Mouse (Mus musculus) stomach, embryonic 15.5 days (tissue): ENCODE measurements at regions not wholly inside any gene's neighbourhood (a gene's known extent, or its start where the extent isn't known, plus 50 kb on each side); places are given as distances from the start of the nearest gene placed in this dataset.

Experiments used
- ATAC-seq: fragments of 200-750 bp; cut with Nextera tagmentation; 2 replicates; pipeline ENCODE4 v1.8.0; 2017; ENCODE audit warnings: low read depth, moderate number of reproducible peaks, moderate TSS enrichment; ENCODE audit not compliant: insufficient read depth, low FRiP score
- H3K27ac ChIP-seq: fragments of 300-500 bp; sonication (generic); 2 replicates; pipeline ENCODE4 v1.5.1; 2015; ENCODE audit warnings: mild to moderate bottlenecking, inconsistent platforms
- H3K27me3 ChIP-seq: fragments of 300-500 bp; sonication (generic); replicated peaks from 2 replicates; pipeline ENCODE4 v1.6.1; 2015; ENCODE audit warnings: inconsistent platforms
- H3K36me3 ChIP-seq: fragments of 300-500 bp; sonication (generic); 2 replicates; pipeline ENCODE4 v1.6.1; 2015; ENCODE audit warnings: inconsistent platforms
- H3K4me1 ChIP-seq: fragments of 300-500 bp; sonication (generic); 2 replicates; pipeline ENCODE4 v1.6.1; 2015; ENCODE audit warnings: inconsistent platforms
- H3K4me2 ChIP-seq: fragments of 300-500 bp; sonication (generic); 2 replicates; pipeline ENCODE4 v1.6.1; 2015; ENCODE audit warnings: mild to moderate bottlenecking, inconsistent platforms
- H3K4me3 ChIP-seq: fragments of 300-500 bp; sonication (generic); replicated peaks from 2 replicates; pipeline ENCODE4 v1.5.1; 2015; ENCODE audit warnings: inconsistent platforms
- H3K9ac ChIP-seq: fragments of 300-500 bp; sonication (generic); 2 replicates; pipeline ENCODE4 v1.6.1; 2015; ENCODE audit warnings: inconsistent platforms
- H3K9me3 ChIP-seq: fragments of 300-500 bp; sonication (generic); 2 replicates; pipeline ENCODE4 v1.6.1; 2016; ENCODE audit warnings: inconsistent platforms
- WGBS: fragments of 180-500 bp; shearing (Covaris S2); methylation state at CpG from one replicate; pipeline ENCODE4 v1.1.7; 2015; 5-methylcytosine and 5-hydroxymethylcytosine counted together

DNA sequence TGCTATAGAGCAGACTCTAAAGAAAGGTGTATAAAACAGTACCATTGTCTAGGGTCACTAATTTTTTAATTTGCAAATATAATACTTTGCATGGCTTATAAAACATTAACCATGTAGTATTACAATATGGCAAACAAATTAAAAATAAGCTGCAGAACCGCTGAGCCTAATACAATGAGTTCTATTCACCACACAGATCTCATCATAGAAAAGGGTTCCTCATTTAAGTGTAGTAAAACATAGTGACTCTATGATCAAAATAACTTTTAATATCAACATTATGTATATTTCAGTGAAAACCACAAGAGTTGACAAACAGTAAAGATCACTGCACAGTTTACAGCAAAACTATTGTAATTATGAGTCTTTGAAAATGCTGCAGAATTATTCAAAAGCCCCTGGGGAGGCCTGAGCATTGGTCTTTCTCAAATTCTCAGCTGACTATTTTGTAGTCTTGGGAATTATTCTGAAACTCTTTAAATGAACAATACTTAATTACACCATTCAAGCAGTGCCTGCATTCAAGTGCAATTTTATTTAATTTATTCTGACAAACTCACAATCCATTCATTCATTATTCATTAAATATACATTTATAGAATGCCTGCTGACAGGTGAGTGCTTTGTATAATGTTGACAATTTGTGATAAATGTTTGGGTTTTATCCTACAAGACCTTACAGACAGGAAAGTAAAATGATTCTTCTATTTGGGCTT is 60.3 kb downstream of the Pcdh20 start:
- WGBS: 91% methylated on average over 1 of the region's 1 CpGs
- Histone ChIP-seq H3K4me1 (no peaks in the 10 kb centered on the region), H3K36me3 (no peaks in the 10 kb centered on the region), H3K4me3 (no peak overlapping the region), H3K4me2 (no peak overlapping the region), H3K27ac (no peak overlapping the region), H3K9ac (no peak overlapping the region), H3K9me3 (no peaks in the 10 kb centered on the region), H3K27me3 (no peaks in the 10 kb centered on the region)
- ATAC-seq: no peak

DNA sequence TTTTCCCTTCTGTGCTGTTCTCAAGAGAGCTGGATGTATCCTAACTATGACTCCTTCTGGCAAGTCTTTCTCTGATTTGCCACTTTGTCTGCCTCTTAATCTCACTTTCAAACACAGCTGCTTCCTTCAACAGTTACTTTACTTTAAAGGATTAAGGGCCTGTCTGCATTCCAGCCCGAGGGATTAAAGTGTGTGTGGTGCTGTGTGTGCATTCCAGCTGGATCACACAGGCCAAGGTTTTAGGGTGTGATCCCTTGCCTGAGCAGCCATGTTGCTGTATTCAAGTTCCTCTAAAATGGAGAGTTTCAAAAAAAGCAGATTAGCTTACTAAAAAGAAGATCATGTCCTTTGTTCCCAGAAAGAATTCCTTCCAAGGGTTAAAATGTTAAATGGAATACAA is 71.9 kb downstream of the Pcdh20 start:
- H3K9me3 ChIP-seq: no peaks in the 10 kb centered on the region
- no peaks in the 10 kb centered on the region for H3K27me3 ChIP-seq
- H3K9ac ChIP-seq: no peak overlapping the region
- no peak for ATAC-seq
- H3K36me3 ChIP-seq: no peaks in the 10 kb centered on the region
- H3K4me1 ChIP-seq: no peaks in the 10 kb centered on the region
- no peak overlapping the region for H3K4me2 ChIP-seq
- H3K27ac ChIP-seq: no peak overlapping the region
- no peak overlapping the region for H3K4me3 ChIP-seq
- 11% methylated on average over 1 of the region's 1 CpGs for WGBS

DNA sequence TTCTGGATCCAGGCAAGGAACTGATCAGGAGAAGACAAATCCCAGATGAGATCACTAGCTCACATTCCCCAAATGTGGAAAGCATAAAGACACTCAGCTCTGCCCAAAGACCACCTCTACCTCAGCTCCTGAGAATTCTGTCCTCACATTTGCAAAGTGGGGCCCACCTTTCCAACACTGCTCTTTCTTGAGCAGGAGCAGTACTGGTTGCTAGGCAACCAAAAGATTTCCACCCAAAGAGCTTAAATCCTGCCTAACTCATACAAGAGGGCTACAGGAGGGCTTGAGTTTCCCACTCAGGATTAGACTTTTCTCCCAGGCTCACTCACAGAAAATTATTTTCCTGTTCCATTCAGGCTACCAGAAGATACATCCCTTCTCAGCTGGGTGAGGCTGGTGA is 74.0 kb downstream of the Pcdh20 start:
- no peaks in the 10 kb centered on the region for H3K36me3 ChIP-seq
- no peak for ATAC-seq
- no peaks in the 10 kb centered on the region for H3K4me1 ChIP-seq
- H3K4me2 ChIP-seq: no peak overlapping the region
- no peaks in the 10 kb centered on the region for H3K9me3 ChIP-seq
- H3K4me3 ChIP-seq: no peak overlapping the region
- no peaks in the 10 kb centered on the region for H3K27me3 ChIP-seq
- no peak overlapping the region for H3K9ac ChIP-seq
- H3K27ac ChIP-seq: no peak overlapping the region

DNA sequence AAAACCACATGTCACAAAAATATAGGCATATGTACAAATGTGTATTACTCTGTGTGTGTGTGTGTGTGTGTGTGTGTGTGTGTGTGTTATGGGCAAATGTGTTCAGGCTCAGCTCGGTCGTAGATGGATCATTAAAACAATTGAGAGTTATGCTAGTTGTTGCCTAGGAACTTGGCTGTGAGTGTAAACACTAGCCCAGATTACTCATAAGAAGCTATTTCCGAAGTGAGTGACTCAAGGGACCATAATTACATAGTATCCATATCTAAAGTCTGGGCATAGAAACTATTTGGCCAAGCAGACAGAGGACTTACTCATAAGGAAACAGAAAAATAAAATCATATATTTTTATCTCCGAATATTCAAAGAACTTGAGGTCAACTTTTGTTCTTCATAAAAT is 76.2 kb downstream of the Pcdh20 start:
- Histone ChIP-seq H3K9me3 (no peaks in the 10 kb centered on the region), H3K4me3 (no peak overlapping the region), H3K36me3 (no peaks in the 10 kb centered on the region), H3K27me3 (no peaks in the 10 kb centered on the region), H3K4me1 (no peaks in the 10 kb centered on the region), H3K9ac (no peak overlapping the region), H3K27ac (no peak overlapping the region), H3K4me2 (no peak overlapping the region)
- 42% methylated on average over 4 of the region's 4 CpGs for WGBS
- ATAC-seq: no peak

DNA sequence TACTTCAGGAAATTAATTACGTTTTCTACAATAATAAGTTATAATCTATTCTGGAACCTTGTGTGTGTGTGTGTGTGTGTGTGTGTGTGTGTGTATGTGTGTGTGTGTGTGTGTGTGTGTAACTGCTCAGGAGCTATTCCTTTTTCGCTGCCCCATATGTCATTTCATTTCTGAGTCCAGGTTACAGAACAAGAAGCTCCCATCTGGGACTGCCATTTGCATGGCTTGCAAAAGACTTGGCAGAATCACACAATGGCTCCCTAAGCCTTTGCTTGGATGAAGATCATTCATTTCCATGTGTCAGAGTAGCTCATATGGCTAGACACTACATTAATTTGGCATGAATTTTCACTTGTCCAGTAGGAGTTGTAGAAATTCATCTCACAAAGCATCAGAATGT is 86.6 kb downstream of the Pcdh20 start:
- H3K4me3 ChIP-seq: no peak overlapping the region
- no peaks in the 10 kb centered on the region for H3K27me3 ChIP-seq
- no peaks in the 10 kb centered on the region for H3K36me3 ChIP-seq
- no peaks in the 10 kb centered on the region for H3K9me3 ChIP-seq
- no peak overlapping the region for H3K27ac ChIP-seq
- 88% methylated on average over 2 of the region's 2 CpGs for WGBS
- no peak for ATAC-seq
- H3K4me2 ChIP-seq: no peak overlapping the region
- no peak overlapping the region for H3K9ac ChIP-seq
- no peaks in the 10 kb centered on the region for H3K4me1 ChIP-seq

DNA sequence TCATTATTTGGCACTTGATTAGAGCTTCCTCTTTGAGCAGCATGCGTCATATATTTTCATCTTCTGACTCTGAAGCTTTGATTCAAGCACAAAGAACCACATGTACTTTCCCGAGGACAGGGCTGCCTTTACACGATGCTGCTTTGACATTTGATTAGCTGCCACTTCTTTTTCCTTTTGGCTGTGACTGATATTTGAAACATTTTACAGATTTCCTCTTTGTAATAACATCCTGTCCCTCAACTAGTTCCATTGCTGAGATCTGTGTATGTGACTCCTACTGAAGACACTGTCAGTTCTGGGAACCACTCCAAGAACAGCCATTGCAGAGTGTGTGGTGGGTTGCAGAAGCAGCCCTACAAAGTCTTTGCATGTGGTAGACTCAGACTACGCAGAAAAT is 124.0 kb downstream of the Pcdh20 start:
- no peaks in the 10 kb centered on the region for H3K36me3 ChIP-seq
- ATAC-seq: peak; percentile 71; the same call in 1 of the 2 replicates
- no peak overlapping the region for H3K4me2 ChIP-seq
- H3K4me3 ChIP-seq: no peak overlapping the region
- no peaks in the 10 kb centered on the region for H3K27me3 ChIP-seq
- no peak overlapping the region for H3K9ac ChIP-seq
- no peak overlapping the region for H3K27ac ChIP-seq
- 47% methylated on average over 4 of the region's 4 CpGs for WGBS
- no peaks in the 10 kb centered on the region for H3K4me1 ChIP-seq
- H3K9me3 ChIP-seq: no peaks in the 10 kb centered on the region

DNA sequence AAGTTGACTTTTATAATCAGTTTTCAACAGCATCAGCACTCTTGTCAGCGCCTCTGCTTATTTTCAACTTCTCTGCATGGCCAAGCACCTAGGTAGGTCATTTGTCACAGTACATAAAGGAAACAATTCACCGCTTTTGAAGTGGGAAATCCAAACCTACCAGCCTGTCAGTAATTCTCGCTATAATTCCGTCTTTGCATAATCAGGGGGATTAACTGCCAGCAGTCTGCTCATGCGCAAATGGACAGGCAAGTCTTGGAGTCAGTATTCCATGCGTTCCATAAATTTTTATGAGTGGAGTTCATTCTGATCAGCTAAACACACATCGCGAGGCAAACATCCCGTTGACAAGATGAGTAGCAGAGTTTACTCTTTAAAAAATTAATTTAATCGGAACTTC is 133.9 kb downstream of the Pcdh20 start:
- no peak overlapping the region for H3K4me3 ChIP-seq
- H3K4me2 ChIP-seq: no peak overlapping the region
- ATAC-seq: no peak
- no peak overlapping the region for H3K27ac ChIP-seq
- no peaks in the 10 kb centered on the region for H3K36me3 ChIP-seq
- H3K4me1 ChIP-seq: no peaks in the 10 kb centered on the region
- WGBS: 43% methylated on average over 10 of the region's 10 CpGs
- no peaks in the 10 kb centered on the region for H3K9me3 ChIP-seq
- H3K9ac ChIP-seq: no peak overlapping the region
- no peaks in the 10 kb centered on the region for H3K27me3 ChIP-seq

DNA sequence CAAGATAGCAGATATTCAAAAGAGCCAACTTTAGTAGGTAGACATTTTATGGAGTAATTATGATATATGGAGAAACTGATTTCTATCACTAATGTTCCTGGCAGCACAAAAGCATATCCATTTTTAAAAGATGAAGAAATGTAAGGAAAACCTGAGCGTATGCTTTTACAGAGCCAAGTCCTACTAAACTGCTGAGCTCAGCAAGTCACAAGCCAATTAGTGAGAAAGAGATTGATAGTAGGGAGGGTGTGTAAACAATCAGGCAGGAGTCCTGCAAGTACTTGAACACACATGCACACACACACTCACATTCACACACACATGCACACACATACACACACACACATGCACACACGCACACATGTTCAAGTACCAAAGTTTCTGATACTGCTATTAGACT is 140.6 kb downstream of the Pcdh20 start:
- ATAC-seq: no peak
- H3K9me3 ChIP-seq: no peaks in the 10 kb centered on the region
- no peak overlapping the region for H3K27ac ChIP-seq
- H3K36me3 ChIP-seq: no peaks in the 10 kb centered on the region
- no peaks in the 10 kb centered on the region for H3K4me1 ChIP-seq
- no peak overlapping the region for H3K9ac ChIP-seq
- H3K27me3 ChIP-seq: no peaks in the 10 kb centered on the region
- no peak overlapping the region for H3K4me2 ChIP-seq
- no peak overlapping the region for H3K4me3 ChIP-seq
- WGBS: 74% methylated on average over 2 of the region's 2 CpGs

DNA sequence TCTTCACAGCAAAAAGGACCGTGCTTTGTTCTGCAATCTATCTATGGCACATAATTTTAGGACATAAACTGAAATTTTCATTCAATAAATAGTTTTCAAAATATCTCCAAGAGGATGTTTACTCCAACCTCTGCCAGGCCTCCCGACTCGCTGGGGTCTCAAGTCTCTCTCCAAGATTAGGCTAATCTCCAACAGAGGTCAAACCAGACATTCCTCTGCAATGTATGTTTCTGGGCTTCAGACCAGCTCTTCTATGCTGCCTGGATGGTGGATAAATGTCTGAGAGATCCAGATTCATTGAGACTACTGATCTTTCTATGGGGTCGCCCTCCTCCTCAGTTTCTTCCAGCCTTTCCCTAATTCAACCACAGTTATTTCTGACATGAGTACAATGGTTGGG is 144.8 kb downstream of the Pcdh20 start:
- H3K9me3 ChIP-seq: no peaks in the 10 kb centered on the region
- H3K27ac ChIP-seq: no peak overlapping the region
- H3K4me2 ChIP-seq: no peak overlapping the region
- H3K4me1 ChIP-seq: no peaks in the 10 kb centered on the region
- no peaks in the 10 kb centered on the region for H3K36me3 ChIP-seq
- no peak overlapping the region for H3K4me3 ChIP-seq
- no peaks in the 10 kb centered on the region for H3K27me3 ChIP-seq
- no peak overlapping the region for H3K9ac ChIP-seq
- WGBS: 66% methylated on average over 4 of the region's 4 CpGs
- no peak for ATAC-seq

DNA sequence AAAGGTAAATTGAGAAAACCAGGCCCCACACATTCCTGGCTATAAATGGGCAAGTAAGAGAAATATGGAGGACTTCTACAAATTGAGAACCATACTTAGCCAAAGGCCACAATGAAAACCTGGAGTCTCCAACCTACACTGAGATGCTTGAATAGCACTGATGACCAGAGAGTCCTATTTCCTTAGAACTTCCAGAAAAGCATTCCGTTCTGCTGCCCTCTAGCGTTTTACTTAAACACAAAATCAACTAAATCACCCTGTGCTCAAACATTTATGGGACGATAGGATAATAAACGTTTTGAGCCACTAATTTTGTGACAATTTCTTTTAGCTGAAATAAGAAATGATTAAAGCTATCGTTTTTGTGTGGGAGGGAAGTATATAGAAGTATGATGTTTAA is 192.9 kb downstream of the Pcdh20 start:
- no peaks in the 10 kb centered on the region for H3K27me3 ChIP-seq
- H3K27ac ChIP-seq: no peak overlapping the region
- no peak overlapping the region for H3K9ac ChIP-seq
- no peak for ATAC-seq
- no peaks in the 10 kb centered on the region for H3K4me1 ChIP-seq
- H3K4me2 ChIP-seq: no peak overlapping the region
- no peaks in the 10 kb centered on the region for H3K36me3 ChIP-seq
- no peak overlapping the region for H3K4me3 ChIP-seq
- 24% methylated on average over 5 of the region's 5 CpGs for WGBS
- H3K9me3 ChIP-seq: no peaks in the 10 kb centered on the region

DNA sequence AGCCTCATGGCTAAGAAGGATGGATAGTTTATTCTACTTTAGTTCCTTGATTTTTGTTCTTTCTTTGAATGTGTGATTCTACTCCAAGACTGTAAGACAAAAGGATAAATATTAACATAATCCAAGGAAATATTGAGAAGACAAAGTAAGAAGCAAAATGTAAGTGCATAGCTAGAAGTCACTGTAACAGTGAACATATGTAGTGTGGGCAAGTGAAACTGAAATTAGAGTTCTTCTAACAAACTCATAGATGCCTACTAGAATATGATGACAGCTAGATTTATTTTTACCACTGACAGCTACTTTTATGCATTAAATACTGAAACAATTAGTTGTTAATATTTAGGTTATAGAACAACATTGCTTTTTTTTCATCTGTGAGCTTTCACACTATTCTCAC is 206.4 kb downstream of the Pcdh20 start:
- no peak overlapping the region for H3K9ac ChIP-seq
- ATAC-seq: no peak

DNA sequence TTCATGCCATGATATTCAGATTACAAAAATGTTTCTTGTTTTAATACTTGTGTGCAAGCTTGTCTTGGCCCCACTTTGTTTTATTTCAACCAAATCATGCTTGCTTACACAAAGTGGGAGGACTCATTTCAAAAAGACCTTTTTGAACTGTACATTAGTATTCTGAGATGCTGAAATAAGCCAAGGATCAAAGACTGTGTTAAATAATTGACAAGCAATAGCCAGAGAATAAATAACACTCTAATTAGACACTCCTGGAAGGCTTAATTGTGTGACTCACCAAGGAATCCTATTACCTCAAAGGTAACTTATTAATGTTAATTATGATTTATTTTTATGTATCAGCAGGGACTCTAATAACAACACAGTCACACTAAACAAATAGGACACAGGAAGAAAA is 212.2 kb downstream of the Pcdh20 start:
- no peaks in the 10 kb centered on the region for H3K9me3 ChIP-seq
- ATAC-seq: no peak
- H3K4me2 ChIP-seq: no peak overlapping the region
- H3K9ac ChIP-seq: no peak overlapping the region
- H3K27ac ChIP-seq: no peak overlapping the region
- H3K27me3 ChIP-seq: no peaks in the 10 kb centered on the region
- no peak overlapping the region for H3K4me3 ChIP-seq
- H3K36me3 ChIP-seq: no peaks in the 10 kb centered on the region
- no peaks in the 10 kb centered on the region for H3K4me1 ChIP-seq

More for the DNA sequence above, 206.4 kb downstream of the Pcdh20 start:
- Histone ChIP-seq H3K9me3 (no peaks in the 10 kb centered on the region), H3K27ac (no peak overlapping the region), H3K27me3 (no peaks in the 10 kb centered on the region), H3K4me1 (no peaks in the 10 kb centered on the region), H3K36me3 (no peaks in the 10 kb centered on the region), H3K4me2 (no peak overlapping the region), H3K4me3 (no peak overlapping the region)

DNA sequence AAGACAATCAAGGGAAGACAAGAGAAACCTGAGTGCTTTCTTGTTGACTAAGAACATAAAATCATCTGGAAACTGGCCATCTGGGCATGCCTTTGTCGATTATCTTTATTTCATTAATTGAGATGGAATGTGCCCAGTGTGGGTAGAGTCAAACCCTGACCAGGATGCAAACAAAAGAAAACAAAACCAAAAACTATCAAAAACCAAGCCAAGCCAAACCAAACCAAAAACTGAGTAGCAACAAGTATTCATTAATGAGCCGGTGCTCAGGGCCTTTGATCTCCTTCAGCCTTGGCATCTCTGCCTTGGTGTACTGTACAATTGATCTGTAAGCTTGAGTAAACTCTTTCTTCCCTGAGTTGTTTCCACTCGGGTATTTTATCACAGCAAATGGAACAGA is 216.1 kb downstream of the Pcdh20 start:
- ATAC-seq: no peak
- Histone ChIP-seq H3K27me3 (no peaks in the 10 kb centered on the region), H3K4me1 (no peaks in the 10 kb centered on the region), H3K9me3 (no peaks in the 10 kb centered on the region), H3K4me3 (no peak overlapping the region), H3K9ac (no peak overlapping the region), H3K27ac (no peak overlapping the region), H3K36me3 (no peaks in the 10 kb centered on the region), H3K4me2 (no peak overlapping the region)
- 60% methylated on average over 3 of the region's 3 CpGs for whole genome bisulfite sequencing
